ENCODE assay signal across 8 mouse cellular contexts in genomic region chr9:85843891-85844646, GRCm38 (mm10). TPM values are rescaled to one million over a fixed set of nuclear protein-coding genes. Genes with fewer than 3 reads are reported as not detected.
A peak's percentile ranks its signal among the peaks of the same experiment; 100 is the strongest.
DNase-seq lines count a peak whose midpoint lies in the region; ATAC-seq and TF ChIP-seq lines count a peak whose summit lies in the region.

No protein-coding gene starts in this region.

- H3K27me3 ChIP-seq in heart, adult 2 months (ENCODE audit: control insufficient read depth, insufficient read depth, low read length): peaks cover 19% of the 10 kb centered on the region
- H3K27me3 ChIP-seq in hindbrain, embryonic 12.5 days: peaks cover 7% of the 10 kb centered on the region; the same call in 1 of the 2 replicates
- peaks cover 17% of the 10 kb centered on the region for H3K27me3 ChIP-seq in midbrain, embryonic 10.5 days (ENCODE audit: low read depth, poor library complexity, severe bottlenecking)

- no peak for TF ChIP-seq EP300 in heart, adult 2 months (IDR thresholded peaks at IDR 0.05; ENCODE audit: insufficient read depth, low read depth, low read length)

- no peak for TF ChIP-seq POLR2A in heart, adult 2 months (IDR thresholded peaks at IDR 0.05; ENCODE audit: insufficient read depth, low read depth, low read length)

- TF ChIP-seq CTCF in heart, adult 2 months (IDR thresholded peaks at IDR 0.05): no peak

- H3K4me3 ChIP-seq in heart, adult 2 months: peak overlapping the region; percentile 61
- peak overlapping the region; percentile 73 for H3K4me3 ChIP-seq in hindbrain, embryonic 12.5 days
- peak overlapping the region; percentile 84 for H3K4me3 ChIP-seq in midbrain, embryonic 10.5 days

- no peaks in the 10 kb centered on the region for H3K36me3 ChIP-seq in heart, adult 2 months (ENCODE audit: control insufficient read depth, insufficient read depth, low read length)
- H3K36me3 ChIP-seq in hindbrain, embryonic 12.5 days: no peaks in the 10 kb centered on the region; the same call in 1 of the 2 replicates
- H3K36me3 ChIP-seq in midbrain, embryonic 10.5 days: peaks cover 38% of the 10 kb centered on the region

- 10% methylated on average over 80 of the region's 80 CpGs for WGBS in heart, adult 2 months
- WGBS in hindbrain, embryonic 12.5 days: 2% methylated on average over 79 of the region's 80 CpGs
- 2% methylated on average over 80 of the region's 80 CpGs for whole genome bisulfite sequencing in midbrain, embryonic 10.5 days

- H3K4me2 ChIP-seq in hindbrain, embryonic 12.5 days (replicated peaks): peak overlapping the region; percentile 93

- no peak overlapping the region for H3K27ac ChIP-seq in heart, adult 2 months
- H3K27ac ChIP-seq in hindbrain, embryonic 12.5 days: peak overlapping the region; percentile 82
- H3K27ac ChIP-seq in midbrain, embryonic 10.5 days (replicated peaks): peak overlapping the region; percentile 97

- peak overlapping the region; percentile 60; the same call in 1 of the 2 replicates for H3K9ac ChIP-seq in heart, adult 2 months (ENCODE audit: low read depth, low read length)
- H3K9ac ChIP-seq in hindbrain, embryonic 12.5 days: peak overlapping the region; percentile 81

- no peaks in the 10 kb centered on the region for H3K79me2 ChIP-seq in heart, adult 2 months (replicated peaks; ENCODE audit: control insufficient read depth, insufficient read depth, low read length)

- no peaks in the 10 kb centered on the region for H3K9me3 ChIP-seq in hindbrain, embryonic 12.5 days (replicated peaks)
- no peaks in the 10 kb centered on the region for H3K9me3 ChIP-seq in midbrain, embryonic 10.5 days (replicated peaks)

- no peaks in the 10 kb centered on the region for H3K4me1 ChIP-seq in heart, adult 2 months (ENCODE audit: control insufficient read depth, insufficient read depth, low read length)
- peaks cover 15% of the 10 kb centered on the region for H3K4me1 ChIP-seq in hindbrain, embryonic 12.5 days
- H3K4me1 ChIP-seq in midbrain, embryonic 10.5 days: peaks cover 45% of the 10 kb centered on the region

- peak; percentile 44 for ATAC-seq in hindbrain, embryonic 12.5 days (ENCODE audit: low FRiP score)
- ATAC-seq in inflammation-experienced regulatory T-cells, adult 6 months: no peak

- intact Hi-C loops in heart, adult 2 months (cut with DNase I): loop anchor here (10.0 kb wide), 1 partner anchor 611 kb away; no protein-coding TSS in a partner anchor
- intact Hi-C loops in heart, postnatal 25 days (cut with DNase I): loop anchor here (10.0 kb wide), 1 partner anchor 601 kb away; no protein-coding TSS in a partner anchor

- DNase-seq in heart, adult 2 months: no peak
- DNase-seq in heart, postnatal 25 days (ENCODE audit: low spot score): no peak
- peak; percentile 32 for DNase-seq in thymus, postnatal 4 days
- DNase-seq in thymus, postnatal 36 days: no peak
- DNase-seq in midbrain, embryonic 10.5 days (ENCODE audit: low spot score): peak; percentile 59
- no peak for DNase-seq in spleen, postnatal 10 days (ENCODE audit: low spot score in 2 of 2)

RNA-seq across cellular contexts. Expression of gene Tpbg, which starts 1.9 kb away (rescaled TPM):
- total RNA-seq in heart, adult 2 months (2021): 1 to 10 TPM; 1.6 to 1.8 TPM
- polyA plus RNA-seq in heart, adult 2 months (2012; rRNA removed): 0.59 and 0.98 TPM in 2 replicates
- 1 to 10 TPM; 1.9 to 2.8 TPM for total RNA-seq in heart, postnatal 25 days (2021)
- polyA plus RNA-seq in hindbrain, embryonic 12.5 days (2016; fragmentation: Nextera tagmentation; extraction: Ambion mirVana): 37.1 and 46.4 TPM in 2 replicates
- 37.6 and 42.0 TPM in 2 replicates for polyA plus RNA-seq in midbrain, embryonic 10.5 days (2016; fragmentation: Nextera tagmentation; extraction: Ambion mirVana)
- polyA plus RNA-seq in inflammation-experienced regulatory T-cells, adult 6 months (2017; shearing (Covaris generic)): under 1 TPM in 1 of 3 experiments, not detected in 2; 0.12 TPM

Comparison
In these comparisons a context has a peak if more than half of its experiments do, and no peak if none do; other contexts are left out.
1. DNase-seq: peak in thymus, postnatal 4 days (single experiment) and midbrain, embryonic 10.5 days (single experiment); none in heart, adult 2 months (0 of 2), heart, postnatal 25 days (single experiment), thymus, postnatal 36 days (0 of 2) and spleen, postnatal 10 days (0 of 2).
2. RNA of gene Tpbg, which starts 1.9 kb away (polyA plus RNA-seq): 37.6 to 42.0 TPM in midbrain, embryonic 10.5 days and 37.1 to 46.4 TPM in hindbrain, embryonic 12.5 days; 0.59 to 0.98 TPM in heart, adult 2 months and 0.12 TPM in inflammation-experienced regulatory T-cells, adult 6 months; every median in the first group is over 10 times any median in the second.
3. Peak in every context shown above with its lines, with median percentiles within 50 percentile points of each other: H3K4me3 ChIP-seq.